Mouse (Mus musculus) lung, embryonic 16.5 days (tissue): ENCODE results near the gene Hmgn5. TPM values are rescaled to one million over a fixed set of nuclear protein-coding genes. Genes with fewer than 3 reads are reported as not detected.

Experiments
- polyA plus RNA-seq: library from polyadenylated mRNA; unstranded; fragments of >200 nt; fragmentation: Nextera tagmentation; extraction: Ambion mirVana; gene quantifications from 2 replicates; pipeline ENCODE4 v1.2.1, GENCODE M21; 2015

The Hmgn5 gene
- polyA plus RNA-seq, 1 experiment from 2014 or later = 33.6 TPM

Other genes with a start within 250 kb of the Hmgn5 start
- gene Brwd3, start 179.0 kb downstream of the Hmgn5 start, polyA plus RNA-seq = 2.8 and 3.4 TPM in 2 replicates
- 249 and 265 TPM in 2 replicates for gene Sh3bgrl, start 82.0 kb upstream of the Hmgn5 start, polyA plus RNA-seq
- 0.19 and 0.53 TPM in 2 replicates for gene Gm6377, start 183.4 kb upstream of the Hmgn5 start, polyA plus RNA-seq